Mouse (Mus musculus): ENCODE data around the gene Kank1.

- TF ChIP-seq CTCF (conservative IDR thresholded peaks at IDR 0.05; ENCODE audit: low read length): no peak
- TF ChIP-seq POU5F1 (IDR thresholded peaks at IDR 0.05; ENCODE audit: borderline replicate concordance, low read length): no peak
Measured at GRCm38 (mm10) chr19:25376871-25377270, 140.1 kb downstream of the Kank1 start.
